Mouse (Mus musculus): Measurements from ENCODE around the gene Cklf. TPM values are rescaled to one million over a fixed set of nuclear protein-coding genes. Genes with fewer than 3 reads are reported as not detected.
"Not testable (repeated sequence)": the region's sequence is repeated elsewhere in the genome, so short reads cannot be mapped to it uniquely, and the experiment has no call there.

Cklf gene
- polyA plus RNA-seq, 1 experiment from 2014 or later, result 36.3 TPM

DNA sequence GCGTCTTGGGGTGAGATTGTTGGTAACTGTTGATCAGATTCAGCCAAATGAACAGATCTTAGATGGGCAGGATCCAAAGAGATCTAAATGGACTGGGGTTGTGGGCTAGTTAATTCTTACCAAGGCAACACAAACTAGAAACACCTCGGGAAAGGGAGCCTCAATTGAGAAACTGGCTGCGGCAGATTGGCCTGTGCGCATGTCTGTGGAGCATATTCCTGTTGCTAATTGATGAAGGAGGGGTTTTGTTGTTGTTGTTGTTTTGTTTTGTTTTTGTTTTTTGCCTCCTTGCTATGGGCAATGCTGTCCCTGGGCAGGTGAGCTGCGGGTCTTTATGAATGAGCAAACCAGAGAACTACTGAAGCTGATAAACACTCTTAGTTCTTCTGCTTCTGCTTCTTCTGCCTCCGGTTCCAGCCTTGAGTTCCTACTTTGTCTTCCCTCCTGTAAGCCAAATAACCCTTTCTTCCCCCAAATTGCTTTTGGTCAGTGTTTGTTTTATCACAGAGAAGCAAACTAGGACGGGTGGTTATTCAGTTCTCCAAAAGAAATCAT, 1.1 kb upstream of the Cklf start:
- no peaks in the 10 kb centered on the region for H3K9me3 ChIP-seq (ENCODE audit: control insufficient read depth, low read length)
- H3K36me3 ChIP-seq (ENCODE audit: control insufficient read depth, insufficient read depth), result no peaks in the 10 kb centered on the region
- H3K27ac ChIP-seq (ENCODE audit: low read length), result no peak overlapping the region
- peaks cover 27% of the 10 kb centered on the region for H3K4me1 ChIP-seq (replicated peaks; ENCODE audit: control insufficient read depth, insufficient read depth, low read length)
- H3K27me3 ChIP-seq (replicated peaks; ENCODE audit: control insufficient read depth, insufficient read depth, low read length), result no peaks in the 10 kb centered on the region
- 87% methylated on average over 7 of the region's 7 CpGs for WGBS
- no peak overlapping the region for H3K4me2 ChIP-seq (ENCODE audit: low read length)
- H3K4me3 ChIP-seq (replicated peaks; ENCODE audit: low read length), result no peak overlapping the region
- H3K9ac ChIP-seq (replicated peaks; ENCODE audit: low read depth, low read length), result no peak overlapping the region
- no peak for ATAC-seq

DNA sequence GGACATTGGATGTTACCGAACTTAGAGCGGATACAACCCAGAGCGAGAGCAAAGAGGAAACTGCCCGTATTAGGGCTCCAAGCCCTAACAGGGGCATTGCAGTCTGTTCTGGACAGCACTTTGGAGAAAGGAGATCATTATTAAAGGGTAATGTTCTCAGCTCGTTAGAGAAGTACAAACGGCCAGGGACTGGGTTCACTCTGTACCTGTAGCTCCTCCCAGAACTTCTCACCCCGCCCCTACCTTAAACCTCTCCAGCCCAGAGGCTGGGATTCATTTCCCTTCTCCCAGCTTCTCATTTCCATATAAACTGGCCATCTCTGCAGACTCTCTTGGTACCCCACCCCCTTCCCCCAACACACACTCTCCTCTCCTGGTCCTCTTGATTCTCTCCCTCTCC, 800 bp downstream of the Cklf start:
- peaks cover 27% of the 10 kb centered on the region for H3K4me1 ChIP-seq (replicated peaks; ENCODE audit: control insufficient read depth, insufficient read depth, low read length)
- WGBS, result 0% methylated on average over 7 of the region's 7 CpGs
- H3K9me3 ChIP-seq (ENCODE audit: control insufficient read depth, low read length), result no peaks in the 10 kb centered on the region
- H3K4me2 ChIP-seq (ENCODE audit: low read length), result peak overlapping the region; percentile 89
- no peak for ATAC-seq
- H3K9ac ChIP-seq (replicated peaks; ENCODE audit: low read depth, low read length), result peak overlapping the region; percentile 72
- no peaks in the 10 kb centered on the region for H3K27me3 ChIP-seq (replicated peaks; ENCODE audit: control insufficient read depth, insufficient read depth, low read length)
- no peak overlapping the region for H3K27ac ChIP-seq (ENCODE audit: low read length)
- H3K36me3 ChIP-seq (ENCODE audit: control insufficient read depth, insufficient read depth), result no peaks in the 10 kb centered on the region
- peak overlapping the region; percentile 76 for H3K4me3 ChIP-seq (replicated peaks; ENCODE audit: low read length)

- peaks cover 14% of the 10 kb centered on the region for H3K4me1 ChIP-seq (replicated peaks; ENCODE audit: control insufficient read depth, insufficient read depth, low read length)
- no peak overlapping the region for H3K9ac ChIP-seq (replicated peaks; ENCODE audit: low read depth, low read length)
- WGBS, result 85% methylated on average over 3 of the region's 3 CpGs
- H3K36me3 ChIP-seq (ENCODE audit: control insufficient read depth, insufficient read depth), result peaks cover 2% of the 10 kb centered on the region; the same call in 1 of the 2 replicates
- no peak for ATAC-seq
- no peaks in the 10 kb centered on the region for H3K9me3 ChIP-seq (ENCODE audit: control insufficient read depth, low read length)
- no peak overlapping the region for H3K4me3 ChIP-seq (replicated peaks; ENCODE audit: low read length)
- no peaks in the 10 kb centered on the region for H3K27me3 ChIP-seq (replicated peaks; ENCODE audit: control insufficient read depth, insufficient read depth, low read length)
- no peak overlapping the region for H3K4me2 ChIP-seq (ENCODE audit: low read length)
- no peak overlapping the region for H3K27ac ChIP-seq (ENCODE audit: low read length)
Observed at GRCm38 (mm10) chr8:104253016-104253415, 2.4 kb downstream of the Cklf start.

DNA sequence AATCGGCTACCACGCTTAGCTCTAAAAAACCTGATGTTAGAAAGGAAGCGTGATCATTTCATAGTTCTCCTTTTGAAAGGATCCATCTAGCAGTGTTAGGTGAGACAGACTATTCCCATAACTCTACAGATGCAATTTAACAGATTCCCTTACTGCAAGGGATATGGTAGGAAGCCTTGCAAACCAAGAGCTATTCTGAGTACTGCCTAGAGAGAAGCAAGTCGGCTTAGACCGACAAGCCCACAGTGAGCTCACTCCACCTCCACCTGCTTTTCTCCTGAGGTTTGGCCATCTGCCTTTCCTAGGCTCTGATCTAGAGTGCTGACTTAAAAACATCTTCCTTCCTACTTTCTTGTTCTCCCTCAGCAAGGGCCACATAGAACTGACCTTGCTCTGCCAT, 11.1 kb downstream of the Cklf start:
- ATAC-seq; H3K9ac ChIP-seq (replicated peaks; ENCODE audit: low read depth, low read length); H3K4me3 ChIP-seq (replicated peaks; ENCODE audit: low read length); H3K4me1 ChIP-seq (replicated peaks; ENCODE audit: control insufficient read depth, insufficient read depth, low read length); H3K9me3 ChIP-seq (ENCODE audit: control insufficient read depth, low read length); H3K27ac ChIP-seq (ENCODE audit: low read length); H3K27me3 ChIP-seq (replicated peaks; ENCODE audit: control insufficient read depth, insufficient read depth, low read length); H3K4me2 ChIP-seq (ENCODE audit: low read length): not testable (repeated sequence)
- WGBS, result 96% methylated on average over 5 of the region's 5 CpGs
- peaks cover 16% of the 10 kb centered on the region for H3K36me3 ChIP-seq (ENCODE audit: control insufficient read depth, insufficient read depth)

- not testable (repeated sequence) for H3K4me2 ChIP-seq (ENCODE audit: low read length); H3K9me3 ChIP-seq (ENCODE audit: control insufficient read depth, low read length); H3K27me3 ChIP-seq (replicated peaks; ENCODE audit: control insufficient read depth, insufficient read depth, low read length); H3K36me3 ChIP-seq (ENCODE audit: control insufficient read depth, insufficient read depth); H3K27ac ChIP-seq (ENCODE audit: low read length); H3K4me3 ChIP-seq (replicated peaks; ENCODE audit: low read length); H3K9ac ChIP-seq (replicated peaks; ENCODE audit: low read depth, low read length); H3K4me1 ChIP-seq (replicated peaks; ENCODE audit: control insufficient read depth, insufficient read depth, low read length); ATAC-seq
- 97% methylated on average over 22 of the region's 22 CpGs for WGBS
Observed at GRCm38 (mm10) chr8:104264271-104264935, 13.7 kb downstream of the Cklf start.

DNA sequence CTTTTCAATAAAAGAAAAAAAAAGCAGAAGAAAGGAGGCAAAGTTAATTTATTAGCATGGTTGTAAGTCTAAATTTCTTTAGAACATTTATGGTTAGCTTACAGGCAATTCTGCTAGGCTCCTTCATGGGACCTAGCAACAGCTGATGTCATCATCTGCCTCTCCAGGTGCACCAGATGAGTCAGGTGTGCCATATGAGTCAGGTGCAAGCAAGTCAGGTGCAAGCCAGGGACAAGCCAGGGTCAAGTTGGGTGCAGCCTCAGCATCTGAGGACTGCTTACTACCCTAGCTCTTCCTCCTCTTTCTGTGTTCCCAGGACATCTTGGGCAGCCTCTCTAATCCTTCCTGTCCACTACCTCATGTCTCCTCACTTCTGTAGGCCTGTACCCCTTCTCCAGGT, 17.7 kb downstream of the Cklf start:
- Histone ChIP-seq H3K27me3 (replicated peaks; ENCODE audit: control insufficient read depth, insufficient read depth, low read length) (no peaks in the 10 kb centered on the region), H3K9ac (replicated peaks; ENCODE audit: low read depth, low read length) (no peak overlapping the region), H3K4me2 (ENCODE audit: low read length) (no peak overlapping the region), H3K4me3 (replicated peaks; ENCODE audit: low read length) (no peak overlapping the region), H3K4me1 (replicated peaks; ENCODE audit: control insufficient read depth, insufficient read depth, low read length) (no peaks in the 10 kb centered on the region), H3K9me3 (ENCODE audit: control insufficient read depth, low read length) (no peaks in the 10 kb centered on the region), H3K27ac (ENCODE audit: low read length) (no peak overlapping the region), H3K36me3 (ENCODE audit: control insufficient read depth, insufficient read depth) (no peaks in the 10 kb centered on the region)
- ATAC-seq, result no peak

- Histone ChIP-seq H3K4me3 (replicated peaks; ENCODE audit: low read length) (no peak overlapping the region), H3K9me3 (ENCODE audit: control insufficient read depth, low read length) (no peaks in the 10 kb centered on the region), H3K9ac (replicated peaks; ENCODE audit: low read depth, low read length) (no peak overlapping the region), H3K27me3 (replicated peaks; ENCODE audit: control insufficient read depth, insufficient read depth, low read length) (no peaks in the 10 kb centered on the region), H3K27ac (ENCODE audit: low read length) (no peak overlapping the region), H3K4me1 (replicated peaks; ENCODE audit: control insufficient read depth, insufficient read depth, low read length) (no peaks in the 10 kb centered on the region), H3K4me2 (ENCODE audit: low read length) (no peak overlapping the region), H3K36me3 (ENCODE audit: control insufficient read depth, insufficient read depth) (no peaks in the 10 kb centered on the region)
- WGBS, result 80% methylated on average over 6 of the region's 6 CpGs
- ATAC-seq, result no peak
Observed at GRCm38 (mm10) chr8:104268937-104269440, 18.3 kb downstream of the Cklf start.

DNA sequence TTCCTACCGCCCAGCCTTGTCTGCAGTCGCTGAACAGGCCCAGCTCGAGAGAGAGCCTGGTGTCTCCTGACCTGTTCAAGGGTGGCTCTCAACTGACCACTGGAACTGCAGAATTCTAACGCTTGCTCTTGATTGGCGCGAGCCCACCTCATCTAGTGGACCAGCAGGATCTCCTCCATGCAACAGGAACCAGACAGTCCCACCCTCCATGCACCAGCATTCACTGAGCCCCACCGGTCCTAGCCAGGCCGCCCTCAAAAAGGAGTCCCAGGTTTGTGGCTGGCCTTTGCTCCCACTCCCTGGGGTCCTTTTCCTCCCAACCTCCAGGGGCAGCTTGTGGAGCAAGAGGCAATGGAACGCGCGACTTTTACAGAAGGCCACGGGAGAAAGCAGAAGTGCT, 42.4 kb downstream of the Cklf start, which contains the start of gene Cmtm2a:
Gene Cmtm2a (minus strand): TSS at position 101 of the 400 bp plus-strand sequence.
- H3K36me3 ChIP-seq (ENCODE audit: control insufficient read depth, insufficient read depth); H3K4me3 ChIP-seq (replicated peaks; ENCODE audit: low read length); H3K9me3 ChIP-seq (ENCODE audit: control insufficient read depth, low read length); H3K27me3 ChIP-seq (replicated peaks; ENCODE audit: control insufficient read depth, insufficient read depth, low read length); ATAC-seq; H3K27ac ChIP-seq (ENCODE audit: low read length); H3K4me2 ChIP-seq (ENCODE audit: low read length); H3K9ac ChIP-seq (replicated peaks; ENCODE audit: low read depth, low read length); H3K4me1 ChIP-seq (replicated peaks; ENCODE audit: control insufficient read depth, insufficient read depth, low read length): not testable (repeated sequence)
- 91% methylated on average over 10 of the region's 12 CpGs for WGBS

DNA sequence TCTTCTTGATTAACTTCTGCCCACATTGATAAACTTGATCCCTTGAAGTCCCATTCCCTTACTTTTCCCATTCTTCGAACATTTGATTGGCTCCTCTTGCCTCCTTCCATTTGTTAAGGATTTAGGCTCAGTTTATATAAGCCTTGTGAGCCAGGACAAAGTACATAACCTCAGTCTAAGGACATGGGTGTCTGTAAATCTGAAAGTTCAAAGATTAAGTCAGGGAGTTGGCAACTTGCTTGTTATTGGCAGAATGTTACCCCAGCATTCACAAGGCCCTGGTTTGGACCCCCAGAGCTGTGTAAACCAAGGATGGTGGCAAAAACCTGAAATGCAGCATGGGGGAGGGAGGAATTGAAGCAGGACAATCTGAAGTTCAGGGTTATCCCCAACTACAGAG, 43.7 kb downstream of the Cklf start:
- WGBS, result 91% methylated on average over 1 of the region's 1 CpGs

More for the DNA sequence above, 43.7 kb downstream of the Cklf start:
- ATAC-seq, result no peak
- no peaks in the 10 kb centered on the region for H3K27me3 ChIP-seq (replicated peaks; ENCODE audit: control insufficient read depth, insufficient read depth, low read length)
- no peak overlapping the region for H3K27ac ChIP-seq (ENCODE audit: low read length)
- H3K9me3 ChIP-seq (ENCODE audit: control insufficient read depth, low read length), result no peaks in the 10 kb centered on the region
- H3K9ac ChIP-seq (replicated peaks; ENCODE audit: low read depth, low read length), result no peak overlapping the region
- no peak overlapping the region for H3K4me2 ChIP-seq (ENCODE audit: low read length)
- H3K36me3 ChIP-seq (ENCODE audit: control insufficient read depth, insufficient read depth), result no peaks in the 10 kb centered on the region
- no peak overlapping the region for H3K4me3 ChIP-seq (replicated peaks; ENCODE audit: low read length)
- H3K4me1 ChIP-seq (replicated peaks; ENCODE audit: control insufficient read depth, insufficient read depth, low read length), result no peaks in the 10 kb centered on the region

All from forebrain, embryonic 16.5 days (tissue).